Mouse (Mus musculus) liver, adult 2 months (tissue): ENCODE results near the gene Selenoh. TPM values are rescaled to one million over a fixed set of nuclear protein-coding genes. Genes with fewer than 3 reads are reported as not detected.

ENCODE experiments used
- DNase-seq: peaks from one replicate; pipeline ENCODE4 v3.0.0-alpha.2; 2011; ENCODE audit warnings: low read depth, low spot score; ENCODE audit errors: extremely low read depth
- H3K27ac ChIP-seq: fragments of 200-500 bp; replicated peaks from 2 replicates; pipeline ENCODE4 v1.5.1; 2012; ENCODE audit warnings: low read depth, mild to moderate bottlenecking, control low read depth, inconsistent platforms, low read length; ENCODE audit not compliant: insufficient read depth
- H3K27me3 ChIP-seq: fragments of 200-500 bp; 2 replicates; pipeline ENCODE4 v1.6.1; 2012; ENCODE audit warnings: mild to moderate bottlenecking, moderate library complexity, low read length, inconsistent platforms; ENCODE audit not compliant: control insufficient read depth, insufficient read depth
- H3K36me3 ChIP-seq: fragments of 200-500 bp; 2 replicates; pipeline ENCODE4 v1.6.1; 2012; ENCODE audit warnings: low read length, inconsistent platforms; ENCODE audit not compliant: control insufficient read depth, insufficient read depth
- H3K4me1 ChIP-seq: fragments of 200-500 bp; 2 replicates; pipeline ENCODE4 v1.6.1; 2011; ENCODE audit warnings: low read length; ENCODE audit not compliant: control insufficient read depth, insufficient read depth
- H3K4me3 ChIP-seq: fragments of 200-500 bp; 2 replicates; pipeline ENCODE4 v1.5.1; 2011; ENCODE audit warnings: low read depth, mild to moderate bottlenecking, control low read depth, low read length, moderate library complexity; ENCODE audit not compliant: insufficient read depth
- H3K79me2 ChIP-seq: fragments of 200-500 bp; 2 replicates; pipeline ENCODE4 v1.6.1; 2012; ENCODE audit warnings: inconsistent platforms, mild to moderate bottlenecking, low read length, moderate library complexity; ENCODE audit not compliant: control insufficient read depth, insufficient read depth
- H3K9ac ChIP-seq: fragments of 200-500 bp; 2 replicates; pipeline ENCODE4 v1.6.1; 2012; ENCODE audit warnings: low read depth, mild to moderate bottlenecking, control low read depth, inconsistent platforms, low read length
- CTCF ChIP-seq: fragments of 200-500 bp; IDR thresholded peaks from 2 replicates; pipeline ENCODE4 v1.5.1; 2011; ENCODE audit warnings: low read depth, low read length, control low read depth
- POLR2A ChIP-seq: fragments of 200-500 bp; IDR thresholded peaks from 2 replicates; pipeline ENCODE4 v1.6.1; 2011; ENCODE audit warnings: low read length, control low read depth; ENCODE audit not compliant: insufficient read depth; ENCODE audit errors: extremely low read depth
- WGBS: fragments of 180-500 bp; shearing (Covaris S2); methylation state at CpG from one replicate; pipeline ENCODE4 v1.1.7; 2018; 5-methylcytosine and 5-hydroxymethylcytosine counted together
- polyA plus RNA-seq: library from polyadenylated mRNA; depleted of rRNA; stranded (reverse); fragments of >200 nt; gene quantifications from 2 replicates; pipeline ENCODE4 v1.2.3, GENCODE M21; 2012
- total RNA-seq: library from RNA; depleted of rRNA; stranded (reverse); fragments of >200 nt; gene quantifications from 2 replicates; pipeline ENCODE4 v1.2.3, GENCODE M21; 2014

Selenoh gene
- total and polyA plus RNA-seq, 2 experiments = 19.6 to 27.3 TPM

GRCm38 (mm10) chr2:84649674-84650073, 20.9 kb downstream of the Selenoh start:
- Histone ChIP-seq H3K9ac (peak overlapping the region; percentile 95), H3K79me2 (peaks cover 18% of the 10 kb centered on the region), H3K27me3 (no peaks in the 10 kb centered on the region), H3K4me3 (peak overlapping the region; percentile 55), H3K27ac (peak overlapping the region; percentile 87), H3K4me1 (peaks cover 14% of the 10 kb centered on the region), H3K36me3 (no peaks in the 10 kb centered on the region; the same call in 1 of the 2 replicates)
- TF ChIP-seq CTCF (no peak), POLR2A (no peak)
- peak; percentile 43 for DNase-seq
- WGBS = under 1% methylated on average over 10 of the region's 10 CpGs

- DNase-seq = no peak
- Histone ChIP-seq H3K27ac (no peak overlapping the region), H3K4me1 (peaks cover 20% of the 10 kb centered on the region), H3K9ac (peak overlapping the region; percentile 40), H3K4me3 (peak overlapping the region; percentile 41), H3K36me3 (no peaks in the 10 kb centered on the region; the same call in 1 of the 2 replicates), H3K27me3 (no peaks in the 10 kb centered on the region), H3K79me2 (peaks cover 24% of the 10 kb centered on the region)
- 7% methylated on average over 6 of the region's 6 CpGs for WGBS
- TF ChIP-seq POLR2A = no peak
- TF ChIP-seq CTCF = no peak
These were observed 22.2 kb downstream of the Selenoh start for GRCm38 (mm10) chr2:84648369-84648768.

DNA sequence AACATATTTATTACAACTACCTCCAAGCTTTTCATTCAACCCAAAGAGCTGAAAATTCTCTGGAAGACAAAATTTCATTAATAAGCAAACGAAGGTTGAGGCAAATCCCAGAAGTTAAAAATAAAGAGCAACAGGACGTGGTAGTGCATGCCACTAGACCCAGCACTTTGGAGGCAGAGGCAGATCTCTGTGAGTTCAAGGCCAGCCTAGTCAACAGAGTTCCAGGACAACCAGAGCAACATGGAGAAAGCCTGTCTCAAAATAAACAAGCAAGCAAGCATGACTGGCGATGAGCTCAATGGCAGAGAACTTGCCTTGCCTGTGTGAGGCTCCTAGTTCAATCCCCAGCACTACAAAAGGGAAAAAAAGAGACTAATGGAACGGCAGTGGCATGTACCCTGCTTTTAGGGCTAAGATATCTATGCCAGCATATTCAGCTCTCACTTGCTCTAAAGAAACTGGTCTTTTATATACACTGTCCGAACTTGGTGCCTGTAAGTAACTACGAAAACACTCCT, 23.5 kb downstream of the Selenoh start:
- Histone ChIP-seq H3K36me3 (no peaks in the 10 kb centered on the region; the same call in 1 of the 2 replicates), H3K4me3 (no peak overlapping the region; the same call in 1 of the 2 replicates), H3K27ac (peak overlapping the region; percentile 37), H3K79me2 (peaks cover 30% of the 10 kb centered on the region), H3K4me1 (peaks cover 26% of the 10 kb centered on the region), H3K27me3 (no peaks in the 10 kb centered on the region), H3K9ac (peak overlapping the region; percentile 40; the same call in 1 of the 2 replicates)
- TF ChIP-seq CTCF (no peak), POLR2A (no peak)
- peak; percentile 64 for DNase-seq
- WGBS = 52% methylated on average over 6 of the region's 6 CpGs

GRCm38 (mm10) chr2:84646138-84646537, 24.4 kb downstream of the Selenoh start:
- Histone ChIP-seq H3K9ac (no peak overlapping the region), H3K36me3 (peaks cover 2% of the 10 kb centered on the region), H3K4me3 (no peak overlapping the region), H3K4me1 (peaks cover 32% of the 10 kb centered on the region), H3K27ac (no peak overlapping the region), H3K27me3 (no peaks in the 10 kb centered on the region), H3K79me2 (peaks cover 39% of the 10 kb centered on the region)
- DNase-seq = no peak
- no peak for TF ChIP-seq POLR2A
- TF ChIP-seq CTCF = no peak
- WGBS = 47% methylated on average over 1 of the region's 1 CpGs

DNA sequence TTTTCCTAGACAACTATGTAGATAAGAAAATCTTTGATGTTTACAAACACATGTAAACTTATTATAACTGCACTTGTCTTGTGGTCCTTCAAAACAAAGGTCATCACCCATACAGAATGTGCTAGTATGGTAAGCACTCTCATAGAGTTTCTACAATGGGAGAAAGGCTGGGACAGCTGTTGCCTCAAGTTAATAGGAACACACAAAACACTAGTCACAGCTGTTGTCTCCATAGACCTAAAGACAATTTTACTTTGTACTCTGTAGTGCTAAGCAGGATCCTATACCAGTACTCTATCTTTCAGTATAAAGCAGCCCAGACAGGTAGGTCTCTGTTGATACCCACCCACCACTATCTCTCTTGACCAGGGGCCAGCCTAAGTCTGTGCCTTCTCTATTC, 29.7 kb downstream of the Selenoh start:
- no peak for TF ChIP-seq CTCF
- TF ChIP-seq POLR2A = no peak
- H3K9ac ChIP-seq = no peak overlapping the region
- H3K4me1 ChIP-seq = peaks cover 41% of the 10 kb centered on the region
- DNase-seq = no peak
- peaks cover 3% of the 10 kb centered on the region for H3K36me3 ChIP-seq
- H3K79me2 ChIP-seq = peaks cover 34% of the 10 kb centered on the region; the same call in 1 of the 2 replicates
- no peak overlapping the region for H3K27ac ChIP-seq
- no peak overlapping the region for H3K4me3 ChIP-seq
- no peaks in the 10 kb centered on the region for H3K27me3 ChIP-seq
